Mouse (Mus musculus): ENCODE data around the gene Gm20388. TPM values are rescaled to one million over a fixed set of nuclear protein-coding genes. Genes with fewer than 3 reads are reported as not detected.

The Gm20388 gene
- polyA plus RNA-seq, 1 experiment from 2014 or later: not detected

- Histone ChIP-seq H3K4me1 (peaks cover 16% of the 10 kb centered on the region; the same call in 1 of the 2 replicates), H3K4me3 (no peak overlapping the region), H3K9ac (no peak overlapping the region), H3K4me2 (no peak overlapping the region), H3K9me3 (no peaks in the 10 kb centered on the region), H3K27me3 (no peaks in the 10 kb centered on the region), H3K27ac (no peak overlapping the region), H3K36me3 (peaks cover 65% of the 10 kb centered on the region)
- WGBS: 93% methylated on average over 1 of the region's 1 CpGs
- ATAC-seq (ENCODE audit: insufficient number of reproducible peaks, insufficient read depth, low FRiP score, low TSS enrichment, low read depth): no peak
Measured at GRCm38 (mm10) chr8:122019162-122019561, 2108.5 kb downstream of the Gm20388 start.

GRCm38 (mm10) chr8:122020050-122020771, 2109.6 kb downstream of the Gm20388 start:
- no peak for ATAC-seq (ENCODE audit: insufficient number of reproducible peaks, insufficient read depth, low FRiP score, low TSS enrichment, low read depth)
- Histone ChIP-seq H3K9ac (no peak overlapping the region), H3K4me3 (no peak overlapping the region), H3K36me3 (peaks cover 71% of the 10 kb centered on the region), H3K4me1 (peaks cover 16% of the 10 kb centered on the region; the same call in 1 of the 2 replicates), H3K4me2 (no peak overlapping the region), H3K27me3 (no peaks in the 10 kb centered on the region), H3K27ac (no peak overlapping the region), H3K9me3 (no peaks in the 10 kb centered on the region)
- 73% methylated on average over 8 of the region's 8 CpGs for WGBS

DNA sequence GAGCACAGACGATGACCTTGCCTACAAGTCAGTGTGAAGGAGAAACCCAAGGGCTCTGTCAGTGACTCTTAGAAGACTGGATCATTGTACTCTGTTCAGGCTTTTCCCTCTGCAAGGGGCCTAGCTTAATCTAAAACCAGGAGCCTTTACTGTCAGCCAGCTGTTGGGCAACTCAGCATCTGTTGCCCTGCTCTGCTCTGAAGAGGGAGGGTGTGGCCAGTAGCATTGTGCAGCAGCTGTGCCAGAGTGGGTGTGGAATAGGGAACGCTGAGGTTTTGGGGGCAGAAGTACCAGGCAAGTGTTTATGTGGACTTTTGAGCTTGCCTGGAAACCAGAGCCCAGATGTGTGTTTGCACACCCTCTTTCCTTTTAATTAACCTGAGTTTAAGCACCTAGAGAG, 2111.1 kb downstream of the Gm20388 start:
- Histone ChIP-seq H3K36me3 (peaks cover 78% of the 10 kb centered on the region), H3K4me3 (no peak overlapping the region), H3K4me1 (peaks cover 16% of the 10 kb centered on the region; the same call in 1 of the 2 replicates), H3K9me3 (no peaks in the 10 kb centered on the region), H3K9ac (no peak overlapping the region), H3K4me2 (no peak overlapping the region), H3K27me3 (no peaks in the 10 kb centered on the region), H3K27ac (peak overlapping the region; percentile 11; the same call in 1 of the 2 replicates)
- ATAC-seq (ENCODE audit: insufficient number of reproducible peaks, insufficient read depth, low FRiP score, low TSS enrichment, low read depth): no peak
- WGBS: 68% methylated on average over 2 of the region's 2 CpGs

DNA sequence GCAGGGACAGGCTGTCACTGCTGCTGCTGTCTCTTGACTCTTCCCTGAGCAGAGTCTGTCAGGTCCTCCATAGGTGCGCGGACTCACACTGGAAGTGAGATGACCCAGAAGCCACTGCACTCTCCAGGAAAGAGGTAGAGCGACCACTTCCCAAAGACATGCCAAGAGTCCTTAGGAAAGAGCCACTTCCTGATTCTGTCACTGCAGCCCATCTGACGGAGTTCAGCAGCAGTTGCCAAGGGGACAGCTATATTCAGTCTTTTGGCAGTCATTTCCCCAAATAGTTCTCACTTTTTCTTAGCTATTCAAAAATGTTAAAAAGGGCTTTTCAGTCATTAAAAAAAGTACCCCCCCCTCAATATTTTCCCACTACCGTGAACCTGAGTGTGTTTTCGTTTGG, 2111.6 kb downstream of the Gm20388 start:
- no peaks in the 10 kb centered on the region for H3K9me3 ChIP-seq
- ATAC-seq (ENCODE audit: insufficient number of reproducible peaks, insufficient read depth, low FRiP score, low TSS enrichment, low read depth): no peak
- H3K9ac ChIP-seq: no peak overlapping the region
- no peaks in the 10 kb centered on the region for H3K27me3 ChIP-seq
- no peak overlapping the region for H3K27ac ChIP-seq
- H3K36me3 ChIP-seq: peaks cover 78% of the 10 kb centered on the region
- peaks cover 16% of the 10 kb centered on the region; the same call in 1 of the 2 replicates for H3K4me1 ChIP-seq
- H3K4me3 ChIP-seq: no peak overlapping the region
- 80% methylated on average over 6 of the region's 6 CpGs for WGBS
- no peak overlapping the region for H3K4me2 ChIP-seq

DNA sequence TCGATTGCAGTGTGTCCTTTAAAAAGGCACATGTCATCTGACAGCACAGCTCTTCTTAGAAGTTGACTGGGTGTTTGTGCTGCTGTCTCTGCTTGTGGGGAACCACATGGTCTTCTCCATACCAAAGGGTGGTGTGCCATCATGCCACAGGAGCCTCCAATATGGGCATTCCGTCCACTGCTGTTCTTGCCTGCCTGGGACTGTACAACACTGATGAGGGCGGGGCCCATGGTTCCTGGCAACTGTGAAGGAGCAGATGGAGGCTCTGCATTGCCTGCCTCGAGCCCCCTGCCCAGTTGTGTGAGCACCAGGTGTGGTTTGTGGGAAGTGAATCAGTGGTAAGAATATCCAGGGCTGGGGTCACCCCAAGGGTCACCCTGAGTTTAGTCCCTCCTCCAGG, 2112.1 kb downstream of the Gm20388 start:
- H3K9ac ChIP-seq: no peak overlapping the region
- peaks cover 77% of the 10 kb centered on the region for H3K36me3 ChIP-seq
- H3K4me3 ChIP-seq: no peak overlapping the region
- H3K27me3 ChIP-seq: no peaks in the 10 kb centered on the region
- peaks cover 16% of the 10 kb centered on the region; the same call in 1 of the 2 replicates for H3K4me1 ChIP-seq
- WGBS: 78% methylated on average over 4 of the region's 4 CpGs
- H3K4me2 ChIP-seq: no peak overlapping the region
- no peak for ATAC-seq (ENCODE audit: insufficient number of reproducible peaks, insufficient read depth, low FRiP score, low TSS enrichment, low read depth)
- H3K27ac ChIP-seq: no peak overlapping the region
- no peaks in the 10 kb centered on the region for H3K9me3 ChIP-seq

DNA sequence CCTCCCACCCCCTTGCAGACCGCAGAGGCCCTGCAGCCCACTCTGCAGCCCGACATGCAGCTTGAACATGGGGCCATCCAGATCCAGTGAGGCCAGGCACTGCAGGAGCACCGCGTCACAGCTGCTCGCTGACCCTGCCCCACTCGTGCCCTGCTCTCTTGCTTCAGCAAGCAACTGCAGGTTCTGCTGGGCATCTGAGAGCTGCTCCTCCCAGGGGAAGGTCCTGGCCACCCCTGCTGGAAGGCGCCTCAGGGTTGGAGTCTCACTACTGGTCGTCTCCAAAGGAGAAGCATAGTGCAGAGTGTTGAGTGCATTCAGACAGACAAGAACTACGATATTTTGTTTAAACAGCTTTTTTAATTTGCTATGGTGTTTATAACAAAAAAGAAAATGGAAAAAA, 2114.9 kb downstream of the Gm20388 start:
- H3K4me1 ChIP-seq: peaks cover 13% of the 10 kb centered on the region
- H3K4me2 ChIP-seq: no peak overlapping the region
- no peak overlapping the region for H3K9ac ChIP-seq
- H3K36me3 ChIP-seq: peaks cover 57% of the 10 kb centered on the region
- no peak overlapping the region for H3K4me3 ChIP-seq
- no peak for ATAC-seq (ENCODE audit: insufficient number of reproducible peaks, insufficient read depth, low FRiP score, low TSS enrichment, low read depth)
- H3K27ac ChIP-seq: no peak overlapping the region
- H3K27me3 ChIP-seq: no peaks in the 10 kb centered on the region
- WGBS: 85% methylated on average over 9 of the region's 9 CpGs
- H3K9me3 ChIP-seq: no peaks in the 10 kb centered on the region

GRCm38 (mm10) chr8:122028116-122028515, 2117.5 kb downstream of the Gm20388 start:
- no peak overlapping the region for H3K4me3 ChIP-seq
- no peak overlapping the region for H3K9ac ChIP-seq
- no peak overlapping the region for H3K27ac ChIP-seq
- WGBS: 62% methylated on average over 4 of the region's 4 CpGs
- H3K4me1 ChIP-seq: peaks cover 11% of the 10 kb centered on the region
- H3K36me3 ChIP-seq: peaks cover 41% of the 10 kb centered on the region
- no peaks in the 10 kb centered on the region for H3K9me3 ChIP-seq
- no peaks in the 10 kb centered on the region for H3K27me3 ChIP-seq
- H3K4me2 ChIP-seq: no peak overlapping the region
- ATAC-seq (ENCODE audit: insufficient number of reproducible peaks, insufficient read depth, low FRiP score, low TSS enrichment, low read depth): no peak

DNA sequence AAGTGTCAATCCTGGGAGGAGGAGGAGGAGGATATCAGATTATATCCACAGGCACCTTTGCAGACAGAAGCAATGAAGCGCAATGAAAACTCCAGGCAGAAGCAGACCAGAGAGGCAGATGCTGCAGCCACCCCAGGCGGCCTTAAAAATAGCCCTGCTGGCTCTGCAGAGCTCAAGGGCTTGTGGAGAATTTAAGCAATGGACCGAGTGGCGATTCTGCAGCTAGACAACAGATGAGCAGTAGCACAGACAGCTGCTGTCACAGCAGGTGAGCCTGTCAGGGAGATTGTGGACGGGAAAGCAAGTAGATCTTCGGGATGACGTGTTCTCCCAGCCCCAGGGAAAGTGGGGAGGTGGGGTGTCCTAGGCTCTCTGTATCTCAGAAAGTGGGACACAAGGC, 2120.3 kb downstream of the Gm20388 start:
- H3K4me1 ChIP-seq: peaks cover 11% of the 10 kb centered on the region
- H3K4me2 ChIP-seq: no peak overlapping the region
- H3K9me3 ChIP-seq: no peaks in the 10 kb centered on the region
- no peaks in the 10 kb centered on the region for H3K27me3 ChIP-seq
- no peak for ATAC-seq (ENCODE audit: insufficient number of reproducible peaks, insufficient read depth, low FRiP score, low TSS enrichment, low read depth)
- H3K4me3 ChIP-seq: no peak overlapping the region
- H3K36me3 ChIP-seq: peaks cover 14% of the 10 kb centered on the region
- no peak overlapping the region for H3K9ac ChIP-seq
- no peak overlapping the region for H3K27ac ChIP-seq
- WGBS: 42% methylated on average over 7 of the region's 7 CpGs

GRCm38 (mm10) chr8:122032741-122033140, 2122.1 kb downstream of the Gm20388 start:
- ATAC-seq (ENCODE audit: insufficient number of reproducible peaks, insufficient read depth, low FRiP score, low TSS enrichment, low read depth): no peak
- H3K27me3 ChIP-seq: no peaks in the 10 kb centered on the region
- no peak overlapping the region for H3K27ac ChIP-seq
- no peaks in the 10 kb centered on the region for H3K9me3 ChIP-seq
- H3K4me1 ChIP-seq: peaks cover 11% of the 10 kb centered on the region
- no peak overlapping the region for H3K4me3 ChIP-seq
- H3K9ac ChIP-seq: no peak overlapping the region
- 67% methylated on average over 9 of the region's 9 CpGs for WGBS
- H3K36me3 ChIP-seq: no peaks in the 10 kb centered on the region
- no peak overlapping the region for H3K4me2 ChIP-seq

DNA sequence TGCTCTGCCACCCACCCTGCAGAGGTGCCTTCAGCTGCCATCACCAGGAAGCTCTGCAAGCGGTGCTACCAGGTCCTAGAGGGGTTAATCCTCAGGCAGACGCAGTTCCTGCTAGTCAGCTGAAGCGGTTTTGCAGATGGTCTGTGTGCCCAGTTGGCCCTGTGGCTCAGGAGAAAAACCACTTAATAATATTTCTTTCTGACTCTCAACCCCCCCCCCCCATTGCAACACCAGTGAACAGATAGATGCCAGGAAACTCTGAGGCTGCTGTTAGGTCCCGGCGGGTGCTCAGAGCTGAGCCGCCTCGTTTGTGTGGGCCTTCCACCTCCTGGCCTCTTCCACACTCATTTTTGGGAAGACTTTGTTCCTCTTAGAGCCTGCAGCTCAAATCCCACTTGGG, 2124.9 kb downstream of the Gm20388 start:
- no peaks in the 10 kb centered on the region for H3K36me3 ChIP-seq
- H3K27me3 ChIP-seq: no peaks in the 10 kb centered on the region
- H3K27ac ChIP-seq: no peak overlapping the region
- H3K4me3 ChIP-seq: no peak overlapping the region
- H3K9ac ChIP-seq: no peak overlapping the region; the same call in 1 of the 2 replicates
- no peak overlapping the region for H3K4me2 ChIP-seq
- 65% methylated on average over 7 of the region's 7 CpGs for WGBS
- H3K4me1 ChIP-seq: peaks cover 11% of the 10 kb centered on the region
- no peaks in the 10 kb centered on the region for H3K9me3 ChIP-seq
- no peak for ATAC-seq (ENCODE audit: insufficient number of reproducible peaks, insufficient read depth, low FRiP score, low TSS enrichment, low read depth)

DNA sequence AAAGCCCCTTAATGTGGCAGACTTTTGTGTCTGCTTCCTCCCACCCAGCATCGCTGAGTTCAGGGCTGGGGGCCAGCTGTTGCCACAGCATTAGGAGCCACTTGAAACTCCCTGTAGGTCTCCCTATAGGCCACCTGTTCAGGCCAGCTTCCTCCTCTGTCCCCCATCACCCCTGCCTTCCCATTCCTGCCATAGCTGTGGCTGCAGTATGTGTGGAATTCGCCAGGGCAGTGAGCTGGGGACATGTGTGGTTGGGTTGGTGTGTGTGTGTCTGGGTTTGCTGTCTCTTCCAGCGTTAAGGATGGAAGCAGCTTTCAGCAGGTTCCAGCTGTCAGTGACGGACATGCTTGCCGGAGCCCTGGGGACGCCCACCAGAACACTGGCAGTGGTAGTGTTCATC, 2125.7 kb downstream of the Gm20388 start:
- ATAC-seq (ENCODE audit: insufficient number of reproducible peaks, insufficient read depth, low FRiP score, low TSS enrichment, low read depth): no peak
- 70% methylated on average over 6 of the region's 6 CpGs for WGBS

GRCm38 (mm10) chr8:122037279-122037678, 2126.6 kb downstream of the Gm20388 start:
- ATAC-seq (ENCODE audit: insufficient number of reproducible peaks, insufficient read depth, low FRiP score, low TSS enrichment, low read depth): no peak
- no peaks in the 10 kb centered on the region for H3K27me3 ChIP-seq

More for the DNA sequence above, 2125.7 kb downstream of the Gm20388 start:
- no peaks in the 10 kb centered on the region for H3K36me3 ChIP-seq
- H3K4me2 ChIP-seq: no peak overlapping the region
- H3K4me3 ChIP-seq: no peak overlapping the region
- no peaks in the 10 kb centered on the region for H3K9me3 ChIP-seq
- no peak overlapping the region for H3K9ac ChIP-seq
- H3K27ac ChIP-seq: no peak overlapping the region
- H3K4me1 ChIP-seq: peaks cover 4% of the 10 kb centered on the region
- no peaks in the 10 kb centered on the region for H3K27me3 ChIP-seq

More at GRCm38 (mm10) chr8:122037279-122037678, 2126.6 kb downstream of the Gm20388 start:
- 77% methylated on average over 7 of the region's 7 CpGs for WGBS
- Histone ChIP-seq H3K4me2 (no peak overlapping the region), H3K9ac (no peak overlapping the region), H3K27ac (no peak overlapping the region), H3K4me1 (peaks cover under 1% of the 10 kb centered on the region; the same call in 1 of the 2 replicates), H3K36me3 (no peaks in the 10 kb centered on the region), H3K4me3 (no peak overlapping the region), H3K9me3 (no peaks in the 10 kb centered on the region)
